Mouse (Mus musculus) hematopoietic stem cell, adult 5-6 weeks (primary cell): ENCODE data around the gene Arhgap9. TPM values are rescaled to one million over a fixed set of nuclear protein-coding genes. Genes with fewer than 3 reads are reported as not detected.
A peak's percentile ranks its signal among the peaks of the same experiment; 100 is the strongest.
"Not testable (repeated sequence)": the region's sequence is repeated elsewhere in the genome, so short reads cannot be mapped to it uniquely, and the experiment has no call there.

Experiments
- ATAC-seq, 2 experiments: fragments of 125-278 bp in 1 of 2; replicated peaks in 1 of 2; 2 replicates each; pipeline ENCODE4 v1.8.0; 2016 to 2017; ENCODE audit warnings: inconsistent platforms in 2 of 2, mild to moderate bottlenecking in 2 of 2, moderate number of reproducible peaks in 2 of 2, low read depth in 1 of 2, moderate TSS enrichment in 1 of 2; ENCODE audit not compliant: low FRiP score in 2 of 2, poor library complexity in 2 of 2, severe bottlenecking in 2 of 2, insufficient read depth in 1 of 2, low TSS enrichment in 1 of 2
- total RNA-seq: library from RNA; stranded (forward); fragments of 172-1452, 232-1000 nt; gene quantifications from 2 replicates; pipeline ENCODE4 v1.2.3, GENCODE M21; 2017

Arhgap9 gene
- total RNA-seq, 1 experiment from 2014 or later = 29.5 TPM

DNA sequence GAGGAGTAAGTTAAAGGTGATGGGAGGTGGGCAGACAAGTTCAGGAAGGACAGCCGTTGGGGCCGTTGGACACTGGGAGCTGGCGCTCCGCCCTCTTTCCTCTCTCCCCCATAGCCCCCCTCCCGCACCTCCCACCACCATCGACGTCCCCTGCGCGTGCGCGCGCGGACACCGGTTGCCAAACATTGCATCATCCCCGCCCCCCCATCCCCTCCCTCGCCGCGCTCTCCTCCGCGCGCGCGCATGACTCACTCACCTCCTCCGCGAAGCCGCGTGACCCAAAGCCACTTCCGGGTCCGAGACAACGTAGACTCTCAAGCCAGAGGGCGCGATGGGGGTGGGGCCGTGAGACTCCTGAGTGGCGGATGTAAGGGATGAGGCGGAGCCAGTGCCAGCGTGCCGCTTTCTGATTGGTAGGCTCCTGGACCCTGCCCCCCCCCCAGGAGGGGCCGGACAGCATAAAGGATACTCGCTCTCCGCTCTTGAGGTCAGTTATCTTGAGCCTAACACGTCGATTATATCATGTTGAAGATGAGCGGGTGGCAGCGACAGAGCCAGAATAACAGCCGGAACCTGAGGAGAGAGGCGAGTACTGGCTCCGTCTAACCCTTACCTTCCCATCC lies 31.3 kb upstream of the Arhgap9 start:
- peak; percentile 76 to 78 for ATAC-seq

DNA sequence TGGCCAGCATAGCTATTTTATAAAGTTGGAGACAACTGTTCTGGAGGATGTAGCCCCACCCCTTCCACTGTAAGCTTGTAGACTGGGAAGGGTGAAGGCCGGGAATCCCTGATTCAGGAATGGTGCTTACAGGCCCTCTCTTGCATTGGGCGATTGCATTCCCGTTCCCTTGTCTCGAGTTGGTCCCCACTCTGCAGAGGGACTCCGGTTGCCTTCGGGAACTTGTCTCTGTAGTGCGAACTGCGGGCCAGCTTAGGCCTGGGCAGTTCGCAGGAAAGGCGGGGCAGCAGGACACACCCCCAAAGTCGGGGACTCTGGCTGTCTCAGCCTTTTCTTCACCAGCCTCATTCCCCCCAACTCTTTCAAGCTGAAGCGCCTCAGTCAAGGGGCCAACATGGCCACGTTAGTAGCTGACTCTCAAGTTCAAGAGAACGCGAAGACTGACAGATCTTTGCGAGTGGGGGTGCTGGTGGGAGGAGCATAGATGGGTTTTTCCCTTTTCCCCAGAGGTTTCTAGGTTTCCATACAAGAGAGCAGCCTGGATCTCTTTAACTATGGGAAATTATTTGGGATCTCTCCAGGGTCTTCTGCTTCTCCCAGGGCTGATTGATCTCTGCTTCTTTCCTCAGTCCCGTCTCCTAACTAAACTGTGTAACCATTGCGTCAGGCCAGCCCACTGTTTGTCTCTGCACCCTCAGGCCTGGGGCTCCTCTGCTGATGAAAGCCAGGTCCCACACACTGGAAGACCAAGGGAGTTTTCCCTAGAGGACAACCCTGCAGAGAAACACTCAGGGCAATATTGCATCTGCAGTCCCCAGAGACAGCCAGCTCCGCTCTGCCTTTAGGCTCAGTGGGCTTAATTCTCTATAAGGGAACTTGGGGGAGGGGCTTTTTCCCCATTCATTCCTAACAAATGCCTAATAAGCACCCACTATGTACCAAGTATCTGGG lies 30.6 kb upstream of the Arhgap9 start:
- peak; percentile 5 to 8 for ATAC-seq

DNA sequence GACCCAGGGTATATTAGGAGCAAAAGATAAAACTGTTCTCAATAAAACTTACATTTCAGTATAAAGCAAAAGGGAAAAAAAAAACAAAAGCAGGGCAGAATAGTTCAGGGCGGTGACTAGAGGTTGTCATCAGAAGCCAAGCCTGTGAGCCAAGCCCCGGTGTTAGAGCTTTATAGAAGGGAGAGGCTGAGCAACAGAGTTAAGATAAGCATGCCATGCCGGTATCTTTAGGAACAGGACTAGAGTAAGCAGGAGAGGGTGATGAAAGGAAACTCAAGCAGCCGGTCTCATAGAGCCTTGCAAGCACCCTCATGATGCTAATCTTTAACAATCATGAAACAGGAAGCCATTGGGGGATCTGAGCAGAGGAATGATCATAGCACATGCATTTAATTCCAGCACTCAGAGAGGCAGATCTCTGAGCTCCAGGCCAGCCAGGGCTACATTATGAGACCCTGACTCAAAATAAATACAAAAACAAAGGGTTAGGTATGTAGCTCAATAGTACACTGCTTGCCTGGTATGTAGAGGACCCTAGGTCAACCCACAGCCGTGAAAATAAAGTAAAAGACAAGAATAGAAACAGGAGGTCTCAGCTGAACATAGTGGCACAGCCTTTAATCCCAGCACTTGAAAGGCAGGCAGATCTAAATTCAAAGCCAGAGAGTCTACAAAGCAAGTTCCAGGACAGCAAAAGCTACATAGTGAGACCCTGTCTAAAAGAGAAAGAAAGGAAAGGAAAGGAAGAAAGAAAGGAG lies 29.7 kb upstream of the Arhgap9 start:
- ATAC-seq = no peak

DNA sequence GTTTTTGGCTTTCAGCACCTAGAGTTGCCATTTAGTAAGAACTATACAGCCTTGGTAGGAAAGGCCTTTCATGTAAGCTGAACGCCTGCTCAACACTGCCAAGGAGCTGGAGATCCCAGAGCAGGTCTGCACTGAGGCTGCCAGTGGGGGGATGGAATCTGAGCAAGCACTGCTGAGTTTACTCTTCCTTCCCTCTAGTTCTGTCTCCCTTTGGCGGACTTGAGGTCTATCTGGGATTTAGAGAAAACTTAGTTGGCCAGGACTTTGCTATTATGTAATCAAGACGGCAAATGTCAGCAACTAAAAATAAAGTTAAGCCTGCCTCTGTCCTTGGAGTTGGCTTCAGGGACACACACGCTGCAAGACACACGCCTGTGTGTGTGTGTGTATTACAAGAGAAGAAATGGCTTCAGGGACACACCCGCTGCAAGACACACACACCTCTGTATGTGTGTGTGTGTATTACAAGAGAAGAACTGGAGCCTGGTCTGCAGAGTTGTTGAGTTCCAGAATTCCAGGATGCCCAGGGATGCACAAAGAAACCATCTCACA lies 28.7 kb upstream of the Arhgap9 start:
- ATAC-seq = no peak

GRCm38 (mm10) chr10:127293590-127294113 lies 28.1 kb upstream of the Arhgap9 start:
- ATAC-seq = no peak

DNA sequence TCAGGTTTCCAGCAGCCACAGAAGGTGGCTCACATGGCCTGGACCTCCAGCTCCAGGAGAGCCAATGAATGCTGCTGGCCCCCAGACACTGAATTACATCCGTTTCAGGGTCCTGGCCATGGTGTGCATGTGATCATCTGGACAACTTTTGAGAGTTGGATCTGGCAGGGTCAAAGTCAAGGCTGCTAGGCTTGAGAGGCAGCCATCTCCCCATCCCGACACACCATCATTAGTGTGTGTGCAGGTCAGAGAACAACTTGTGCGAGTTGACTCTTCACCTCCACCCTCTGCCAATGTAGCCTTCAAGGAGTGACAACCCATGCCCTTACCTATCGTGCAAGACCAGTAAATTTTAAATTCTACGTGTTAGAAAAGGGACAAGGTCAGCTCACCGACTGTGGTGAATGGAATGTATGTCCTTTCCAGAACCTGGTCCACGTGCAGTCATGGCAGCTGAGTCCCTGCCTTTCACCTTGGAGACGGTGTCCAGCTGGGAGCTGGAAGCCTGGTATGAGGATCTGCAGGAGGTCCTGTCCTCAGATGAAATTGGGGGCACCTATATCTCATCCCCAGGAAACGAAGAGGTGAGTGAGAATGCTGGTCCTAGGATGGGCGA lies 26.8 kb upstream of the Arhgap9 start:
- ATAC-seq = no peak

GRCm38 (mm10) chr10:127295986-127296794 lies 25.6 kb upstream of the Arhgap9 start:
- no peak for ATAC-seq

GRCm38 (mm10) chr10:127297015-127297871 lies 24.5 kb upstream of the Arhgap9 start:
- no peak for ATAC-seq

GRCm38 (mm10) chr10:127300361-127300760 lies 21.4 kb upstream of the Arhgap9 start:
- ATAC-seq = no peak

DNA sequence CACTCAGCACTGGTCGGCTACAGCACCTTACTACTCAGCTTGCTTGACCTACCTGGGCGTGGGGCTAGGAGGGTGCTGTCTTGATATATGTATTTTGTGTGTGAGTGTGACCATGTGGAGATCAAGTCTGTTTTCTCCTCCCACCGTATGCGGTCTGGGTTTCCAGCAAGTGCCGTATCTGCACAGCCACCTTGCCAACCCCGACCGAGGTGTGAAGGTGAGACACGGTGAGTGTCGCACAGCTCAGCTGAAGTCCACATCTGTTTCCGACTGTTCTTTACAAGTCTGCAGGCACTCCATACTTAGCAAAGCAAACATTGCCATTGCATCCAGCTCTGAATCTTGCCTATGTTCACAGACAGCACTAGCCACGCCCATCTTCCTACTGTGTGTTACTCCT lies 18.6 kb upstream of the Arhgap9 start:
- ATAC-seq = no peak

DNA sequence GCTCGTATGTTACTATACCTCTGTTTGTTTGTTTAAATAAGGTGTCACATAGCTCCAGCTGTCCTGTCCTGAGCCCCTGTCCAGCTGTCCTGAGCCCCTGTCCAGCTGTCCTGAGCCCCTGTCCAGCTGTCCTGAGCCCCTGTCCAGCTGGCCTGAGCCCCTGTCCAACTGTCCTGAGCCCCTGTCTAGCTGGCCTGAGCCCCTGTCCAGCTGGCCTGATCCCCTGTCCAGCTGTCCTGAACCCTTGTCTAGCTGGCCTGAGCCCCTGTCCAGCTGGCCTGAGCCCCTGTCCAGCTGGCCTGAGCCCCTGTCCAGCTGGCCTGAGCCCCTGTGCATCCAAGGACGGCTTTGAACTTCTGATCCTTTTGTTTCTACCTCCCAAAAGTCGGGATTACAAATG lies 12.6 kb upstream of the Arhgap9 start:
- not testable (repeated sequence) for ATAC-seq

GRCm38 (mm10) chr10:127310523-127311475 lies 11.0 kb upstream of the Arhgap9 start:
- ATAC-seq = peak; percentile 10 to 61

- ATAC-seq = peak; percentile 89 to 90
Measured at GRCm38 (mm10) chr10:127311476-127312355, 10.0 kb upstream of the Arhgap9 start, which contains the start of gene Mars. Gene Mars, minus strand, starts transcription at chr10:127311786.

DNA sequence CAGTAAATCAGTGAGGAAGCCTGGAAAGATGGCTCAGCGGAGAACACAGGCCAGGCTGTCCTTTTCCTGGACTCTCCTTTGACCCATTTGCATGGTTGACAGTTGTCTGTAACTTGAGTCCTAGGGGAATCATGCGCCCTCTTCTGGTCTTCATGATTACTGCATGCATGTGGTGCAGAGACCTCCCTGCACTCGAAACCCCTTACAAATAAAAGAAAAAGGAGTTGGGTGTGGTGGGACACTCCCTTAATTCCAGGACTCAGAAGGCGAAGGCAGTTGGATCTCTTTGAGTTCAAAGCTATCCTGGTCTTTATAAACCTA lies 9.4 kb upstream of the Arhgap9 start:
- peak; percentile 56 to 80; a peak in 3 of 4 replicates for ATAC-seq
